Mouse (Mus musculus) 3T3-L1 (cell line): ENCODE measurements at regions not wholly inside any gene's neighbourhood (a gene's known extent, or its start where the extent isn't known, plus 50 kb on each side); places are given as distances from the start of the nearest gene placed in this dataset.
"Not testable (repeated sequence)": the region's sequence is repeated elsewhere in the genome, so short reads cannot be mapped to it uniquely, and the experiment has no call there.

Experiments used
- DNase-seq: peaks from one replicate; pipeline ENCODE4 v3.0.0-alpha.2; 2015; ENCODE audit warnings: low read depth, low spot score

DNA sequence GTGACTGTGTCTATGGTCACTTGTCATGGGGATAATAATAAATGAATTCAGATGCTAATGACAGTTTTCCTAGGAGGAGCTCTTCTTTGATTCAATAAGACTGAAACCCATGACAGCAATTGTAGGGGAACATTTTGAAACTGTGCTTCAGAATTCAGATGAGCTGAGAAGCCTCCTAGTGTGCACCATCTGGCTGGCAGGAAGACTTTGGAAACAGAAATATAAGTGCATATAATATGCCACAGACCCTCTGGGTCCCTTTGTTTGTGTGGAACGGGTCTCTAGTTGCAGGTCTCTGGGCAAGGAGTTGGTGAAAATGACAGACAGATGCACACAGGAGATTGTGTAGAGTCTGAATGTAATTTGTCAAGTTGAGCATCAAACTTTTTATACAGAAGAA lies 1043.3 kb upstream of the Cntnap5a start:
- DNase-seq, result no peak

GRCm38 (mm10) chr1:114641854-114642253 lies 1042.7 kb upstream of the Cntnap5a start:
- not testable (repeated sequence) for DNase-seq

GRCm38 (mm10) chr1:114673954-114674353 lies 1010.6 kb upstream of the Cntnap5a start:
- DNase-seq, result peak; percentile 83

GRCm38 (mm10) chr1:114681258-114681657 lies 1003.3 kb upstream of the Cntnap5a start:
- no peak for DNase-seq

- no peak for DNase-seq
These were observed 963.4 kb upstream of the Cntnap5a start for GRCm38 (mm10) chr1:114721142-114721541.

DNA sequence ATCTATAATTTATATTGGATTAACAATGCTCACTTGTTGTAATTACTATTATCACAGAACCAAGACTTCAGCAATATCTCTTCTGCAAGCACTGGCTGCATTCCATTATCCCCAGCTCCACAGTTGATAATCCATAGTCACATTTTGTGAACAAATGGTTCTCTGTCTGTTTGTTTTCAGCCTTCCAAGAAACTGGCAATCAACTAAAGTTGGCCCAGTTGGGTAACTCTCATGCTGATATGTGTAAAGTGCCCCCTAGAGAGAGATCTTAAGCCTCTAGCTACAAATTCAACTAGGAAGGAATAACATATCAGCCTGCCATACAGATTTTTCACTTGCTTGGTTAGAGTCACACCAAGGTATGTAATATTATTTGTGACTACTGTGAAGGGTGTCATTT lies 955.4 kb upstream of the Cntnap5a start:
- DNase-seq, result no peak
